Mouse (Mus musculus) liver, adult 2 months (tissue): ENCODE measurements at regions not wholly inside any gene's neighbourhood (a gene's known extent, or its start where the extent isn't known, plus 50 kb on each side); places are given as distances from the start of the nearest gene placed in this dataset.

ENCODE experiments used
- CTCF ChIP-seq: fragments of 200-500 bp; IDR thresholded peaks from 2 replicates; pipeline ENCODE4 v1.5.1; 2011; ENCODE audit warnings: low read depth, low read length, control low read depth
- POLR2A ChIP-seq: fragments of 200-500 bp; IDR thresholded peaks from 2 replicates; pipeline ENCODE4 v1.6.1; 2011; ENCODE audit warnings: low read length, control low read depth; ENCODE audit not compliant: insufficient read depth; ENCODE audit errors: extremely low read depth

DNA sequence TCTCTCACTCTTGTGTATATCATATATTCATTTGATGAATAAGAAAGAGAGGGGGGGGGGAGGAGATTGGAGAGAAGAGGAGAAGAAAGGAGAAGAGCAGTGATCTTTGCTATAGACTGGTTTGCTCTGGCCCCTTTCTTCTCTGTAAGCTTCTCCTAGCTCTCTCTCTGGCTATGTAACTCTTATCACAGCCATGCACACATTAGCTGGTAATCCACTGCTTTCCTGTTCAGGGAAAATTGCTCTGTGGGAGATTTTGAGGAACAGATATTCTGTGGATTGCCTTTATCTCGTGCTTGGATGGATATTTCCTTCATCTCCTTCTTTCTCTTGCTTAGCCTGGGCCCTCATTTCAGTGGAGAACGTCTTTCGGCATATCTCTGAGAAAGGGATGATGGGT is 131.4 kb upstream of the Fam3c start:
- TF ChIP-seq CTCF (no peak), POLR2A (no peak)
